Mouse (Mus musculus): ENCODE results near the gene Notch1. TPM values are rescaled to one million over a fixed set of nuclear protein-coding genes. Genes with fewer than 3 reads are reported as not detected.

Notch1 gene
- polyA plus RNA-seq, 1 experiment = 0.01 TPM

DNA sequence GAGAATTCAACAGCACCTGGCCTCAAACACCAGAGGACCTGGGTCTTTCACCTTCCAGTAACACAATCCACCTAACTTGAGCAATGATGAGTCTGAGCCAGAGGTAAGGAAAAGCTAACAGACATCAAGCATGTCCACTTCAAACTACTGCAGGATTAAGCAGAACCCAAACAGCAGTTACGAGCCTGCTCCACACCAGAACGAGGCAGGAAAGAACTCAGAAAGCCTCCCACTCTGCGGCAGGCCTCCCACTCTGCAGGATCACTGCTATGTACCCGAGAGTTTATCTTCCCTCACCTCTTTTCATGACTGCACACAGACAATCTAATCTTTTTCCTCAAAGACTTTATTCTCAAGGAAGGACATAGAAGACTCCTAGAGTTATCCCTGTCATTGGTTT is 79.2 kb downstream of the Notch1 start:
- no peak for TF ChIP-seq GATA1 (IDR thresholded peaks at IDR 0.05; ENCODE audit: low read length)

DNA sequence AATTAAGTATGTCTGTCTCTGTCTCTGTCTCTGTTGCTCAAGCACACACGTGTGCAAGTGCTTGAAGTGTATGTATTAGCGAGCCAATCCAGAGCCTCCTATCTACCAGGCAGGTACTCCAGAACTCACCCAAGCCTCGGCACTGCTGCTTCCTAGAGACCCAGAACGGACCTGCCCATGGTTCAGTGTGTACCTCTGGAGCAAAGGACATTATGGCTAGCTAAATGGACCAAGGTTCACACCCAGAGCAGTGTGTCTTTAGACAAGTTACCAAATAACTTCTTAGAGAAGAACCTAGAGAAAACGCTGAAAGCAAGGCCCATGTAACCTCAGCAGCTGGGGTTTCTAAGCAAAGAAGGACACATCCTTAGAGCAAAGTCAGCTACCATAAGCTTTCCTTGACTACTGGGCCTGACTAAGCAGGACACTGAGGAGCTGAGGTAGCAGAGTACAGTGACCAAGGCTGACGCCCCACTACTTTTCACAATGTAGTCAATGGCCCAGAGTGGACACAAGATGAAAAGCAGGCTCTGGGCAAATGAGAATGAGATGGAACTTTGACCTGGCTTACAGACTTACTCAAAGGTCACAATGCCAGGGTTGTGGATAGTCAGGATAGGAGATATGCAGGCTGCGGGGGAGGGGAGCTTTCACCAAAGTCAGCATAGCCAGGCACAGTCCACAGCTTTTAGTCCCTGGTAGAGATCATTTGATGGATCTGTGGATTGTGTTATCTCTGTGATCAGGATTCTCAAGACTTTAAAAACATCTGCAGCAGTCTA is 81.5 kb downstream of the Notch1 start:
- no peak for TF ChIP-seq GATA1 (IDR thresholded peaks at IDR 0.05; ENCODE audit: low read length)

DNA sequence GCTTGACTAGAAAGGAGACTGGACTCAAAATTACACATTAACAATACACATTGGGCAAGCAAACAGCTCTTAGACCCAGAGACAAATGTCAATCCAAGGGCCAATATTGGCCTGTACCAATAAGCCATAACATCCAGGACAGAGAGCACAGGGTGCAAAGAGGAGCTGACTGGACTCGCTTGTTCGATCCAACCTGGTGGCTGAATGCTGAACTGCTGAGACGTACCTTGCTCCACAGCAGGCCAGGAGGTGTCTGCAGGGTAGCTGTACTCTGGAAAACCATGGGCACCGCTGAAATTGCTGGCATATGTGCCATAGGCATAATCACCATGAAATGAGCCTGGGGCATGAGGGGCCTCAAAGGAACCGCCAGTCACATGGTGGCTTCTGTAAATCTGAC is 86.6 kb downstream of the Notch1 start:
- TF ChIP-seq GATA1 (IDR thresholded peaks at IDR 0.05; ENCODE audit: low read length) = no peak

DNA sequence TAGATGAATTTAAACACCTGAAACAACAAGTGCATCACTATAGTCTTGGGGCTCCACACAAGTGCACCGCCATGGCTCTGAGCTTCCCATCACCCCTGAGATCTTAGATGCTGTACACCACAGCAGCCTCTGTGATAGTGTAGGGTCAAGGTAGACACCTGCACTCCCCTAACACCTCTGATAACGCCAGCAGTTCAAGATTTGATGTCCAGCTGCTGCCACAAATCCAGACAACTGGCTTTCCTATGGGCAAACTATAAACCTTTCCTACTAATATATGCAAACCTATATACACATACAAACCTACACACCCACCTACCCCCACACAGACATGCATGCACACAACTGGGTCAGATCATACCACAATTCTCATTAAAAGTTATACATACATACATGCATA is 91.9 kb downstream of the Notch1 start:
- no peak for TF ChIP-seq GATA1 (IDR thresholded peaks at IDR 0.05; ENCODE audit: low read length)

DNA sequence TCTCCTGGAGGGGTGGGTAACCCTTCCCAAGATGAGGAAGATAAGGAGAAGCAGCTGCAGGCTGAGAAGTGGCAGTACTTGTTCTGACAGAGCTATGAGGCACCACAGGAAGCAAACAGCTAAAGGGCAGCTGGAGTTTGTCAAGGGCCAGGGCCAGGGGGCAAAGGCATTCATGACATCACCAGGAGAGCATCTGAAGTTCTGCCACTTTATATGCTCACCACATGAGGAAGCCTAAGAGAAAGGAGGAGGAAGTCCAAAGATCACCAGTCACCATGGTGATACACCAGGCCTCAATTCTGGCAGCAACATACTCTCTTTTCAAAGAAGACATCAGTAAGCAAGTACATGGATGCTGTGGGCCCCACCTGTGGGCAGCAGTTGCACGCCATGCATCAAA is 93.4 kb downstream of the Notch1 start:
- no peak for TF ChIP-seq GATA1 (IDR thresholded peaks at IDR 0.05; ENCODE audit: low read length)

DNA sequence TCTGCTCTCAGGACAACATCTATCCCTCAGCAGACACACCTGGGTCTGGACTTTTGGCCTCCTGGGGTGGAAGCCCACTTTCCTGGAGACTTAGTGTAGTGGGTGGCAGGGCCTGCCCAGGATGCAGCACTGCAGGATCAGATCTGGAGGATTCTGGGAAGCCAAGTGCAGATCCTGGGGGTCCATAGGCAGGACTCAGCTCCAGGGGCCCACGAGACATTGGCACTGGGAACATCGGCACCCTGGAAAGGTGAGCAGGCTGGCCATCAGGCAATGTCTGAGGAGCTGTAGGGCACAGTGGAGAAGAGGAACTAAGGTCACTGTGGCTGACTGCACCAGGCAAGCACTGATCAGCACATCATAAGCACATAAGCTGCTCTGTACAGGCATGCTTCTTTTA is 94.5 kb downstream of the Notch1 start:
- no peak for TF ChIP-seq GATA1 (IDR thresholded peaks at IDR 0.05; ENCODE audit: low read length)

DNA sequence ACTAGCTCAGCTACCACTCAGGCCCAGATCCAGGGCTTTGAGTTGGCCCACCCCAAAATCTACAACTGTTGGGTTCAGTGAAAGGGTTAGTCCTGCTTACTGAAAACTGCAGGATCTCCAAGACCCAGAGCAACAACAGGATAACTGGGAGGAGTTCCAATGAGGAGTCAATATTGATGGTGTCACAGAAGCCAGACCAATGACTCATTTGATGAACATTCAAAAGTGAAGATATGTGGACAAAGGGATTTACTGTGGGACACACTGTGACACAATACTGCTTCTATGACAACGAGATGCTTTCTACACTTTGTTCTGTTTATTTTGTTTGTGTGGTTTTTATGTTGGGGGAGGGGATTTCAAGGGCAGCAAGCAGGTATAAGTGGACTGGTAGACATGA is 98.3 kb downstream of the Notch1 start:
- no peak for TF ChIP-seq GATA1 (IDR thresholded peaks at IDR 0.05; ENCODE audit: low read length)

DNA sequence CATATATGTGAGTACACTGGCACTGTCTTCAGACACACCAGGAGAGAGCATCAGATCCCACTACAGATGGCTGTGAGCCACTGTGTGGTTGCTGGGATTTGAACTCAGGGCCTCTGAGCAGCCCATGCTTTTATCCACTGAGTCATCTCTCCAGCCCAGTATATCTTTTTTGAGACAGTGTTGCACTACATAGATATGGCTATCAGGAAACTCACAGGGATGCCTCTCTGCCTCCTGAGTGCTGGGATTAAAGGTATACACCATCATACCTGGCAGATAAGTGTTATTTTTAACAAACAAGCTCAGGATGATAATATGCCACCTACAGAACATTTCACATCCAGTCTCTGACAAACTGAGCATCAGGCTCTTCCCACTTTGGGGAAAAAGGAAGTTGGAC is 99.4 kb downstream of the Notch1 start:
- TF ChIP-seq GATA1 (IDR thresholded peaks at IDR 0.05; ENCODE audit: low read length) = no peak

DNA sequence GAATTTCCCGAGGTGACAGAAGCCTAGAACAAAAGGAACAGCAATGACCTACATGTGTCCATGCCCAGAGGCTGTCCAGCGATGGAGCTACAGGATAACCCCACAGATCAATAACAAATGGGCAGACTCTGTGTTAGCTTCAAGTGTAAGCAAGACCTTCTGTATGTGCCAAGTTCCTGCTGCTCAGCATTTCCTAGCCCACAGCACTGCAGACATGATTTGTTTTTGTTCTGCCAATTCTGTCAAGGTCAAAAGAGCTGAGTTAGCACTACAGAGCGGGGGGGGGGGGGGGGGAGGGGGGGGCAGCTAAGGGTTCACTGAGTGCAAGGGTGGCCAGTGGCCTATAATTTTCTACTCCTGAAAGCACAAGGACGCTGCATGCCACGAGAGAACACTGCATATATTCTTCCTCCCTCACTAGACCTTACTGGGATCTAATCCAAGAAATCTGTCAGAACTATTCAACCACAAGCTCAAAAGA is 105.5 kb downstream of the Notch1 start:
- TF ChIP-seq GATA1 (IDR thresholded peaks at IDR 0.05; ENCODE audit: low read length) = no peak

DNA sequence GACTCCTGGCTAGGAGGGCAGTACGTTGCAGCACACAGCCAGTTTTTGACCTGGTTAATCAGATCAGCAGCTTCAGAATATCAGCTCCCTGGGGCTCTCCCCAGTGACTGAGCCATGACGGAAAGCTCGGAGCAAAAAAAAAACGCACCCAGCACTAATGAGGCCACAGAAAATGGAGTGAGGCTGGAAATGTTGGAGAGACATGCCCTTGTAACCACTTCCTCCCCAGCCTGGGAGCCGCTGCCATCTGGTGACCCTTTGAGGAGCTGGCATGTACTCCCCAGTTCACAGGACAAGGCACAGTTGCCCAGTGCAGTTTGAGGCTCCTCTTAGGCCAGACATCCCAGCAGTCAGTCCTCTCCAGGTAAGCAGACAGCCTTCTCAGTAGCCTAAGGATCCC is 106.4 kb downstream of the Notch1 start:
- no peak for TF ChIP-seq GATA1 (IDR thresholded peaks at IDR 0.05; ENCODE audit: low read length)

DNA sequence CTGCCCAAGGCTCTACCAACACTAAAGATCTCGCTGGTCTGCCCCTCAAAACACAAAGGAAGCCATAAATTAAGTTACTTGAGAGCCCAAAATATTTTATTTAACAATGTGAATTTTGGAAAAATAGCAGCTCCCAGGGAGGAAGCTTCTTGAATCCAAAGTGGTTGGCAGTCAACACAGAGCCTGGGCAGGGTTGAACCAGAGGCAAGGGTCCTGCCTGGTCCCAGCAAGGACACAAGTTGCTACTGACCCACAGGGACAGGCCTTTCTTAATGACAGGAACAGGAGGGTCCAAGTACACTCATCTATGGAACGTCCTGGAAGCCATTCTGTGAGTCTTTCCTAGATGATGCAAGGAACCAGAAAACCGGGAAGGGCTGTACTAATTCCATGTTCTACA is 107.1 kb downstream of the Notch1 start:
- TF ChIP-seq GATA1 (IDR thresholded peaks at IDR 0.05; ENCODE audit: low read length) = no peak

DNA sequence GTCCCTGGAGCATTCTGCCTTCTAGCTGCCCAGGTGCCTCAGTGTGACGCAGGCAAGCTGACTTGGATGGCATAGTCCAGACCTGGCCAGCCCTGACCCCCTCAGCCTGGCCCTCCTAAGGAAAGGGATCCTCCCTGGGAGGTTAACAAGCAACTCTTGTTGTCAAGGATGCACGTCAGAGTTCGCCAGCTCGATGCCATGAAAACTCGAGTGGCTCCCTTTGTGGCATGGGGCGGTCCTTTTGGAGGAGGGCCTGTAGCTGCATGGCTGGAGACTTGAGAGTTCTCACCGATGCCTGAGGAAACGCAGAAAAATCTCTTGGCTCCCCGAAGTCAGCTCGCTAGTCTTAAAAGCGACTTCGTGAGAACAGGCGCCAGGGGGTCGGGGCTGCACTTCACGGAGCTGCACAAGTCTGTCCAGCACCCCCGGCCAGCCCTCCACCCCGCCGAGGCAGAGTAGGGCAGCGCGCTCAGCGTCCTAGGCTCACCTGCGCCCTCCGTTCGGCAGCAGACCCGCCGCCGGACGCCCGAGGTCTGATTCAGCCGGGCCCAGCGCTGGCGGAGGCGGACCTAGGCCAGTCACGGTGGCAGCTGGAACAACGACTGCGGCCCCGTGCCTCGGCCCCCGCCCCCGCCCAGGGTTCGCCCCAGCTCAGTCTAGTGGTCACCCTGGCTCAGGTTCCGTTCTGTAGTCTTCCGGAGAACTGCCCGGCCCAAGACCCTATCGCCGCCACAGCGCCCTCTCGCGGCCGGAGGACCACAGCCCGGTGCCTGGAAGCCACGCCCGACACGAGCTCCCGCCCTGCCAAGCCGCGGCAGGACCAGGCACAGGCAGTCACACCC is 107.7 kb downstream of the Notch1 start, which contains the start of gene Inpp5e:
Gene Inpp5e, minus strand, starts transcription at position 689 of the 842 bp plus-strand sequence.
- no peak for TF ChIP-seq GATA1 (IDR thresholded peaks at IDR 0.05; ENCODE audit: low read length)

Other genes with a start within 250 kb of the Notch1 start
- not detected in 2 replicates for gene Ccdc187, start 222.1 kb downstream of the Notch1 start, polyA plus RNA-seq (2012)
- gene Gpsm1, start 201.1 kb downstream of the Notch1 start, polyA plus RNA-seq (2012) = not detected in 2 replicates
- gene Dnlz, start 164.6 kb downstream of the Notch1 start, polyA plus RNA-seq (2012) = 17.8 and 21.3 TPM in 2 replicates
- 0.41 and 0.55 TPM in 2 replicates for gene Card9, start 155.7 kb downstream of the Notch1 start, polyA plus RNA-seq (2012)
- gene Snapc4, start 136.0 kb downstream of the Notch1 start, polyA plus RNA-seq (2012) = 61.5 and 68.5 TPM in 2 replicates
- gene Entr1, start 127.3 kb downstream of the Notch1 start, polyA plus RNA-seq (2012) = 64.5 and 97.9 TPM in 2 replicates
- 536 and 709 TPM in 2 replicates for gene Pmpca, start 127.3 kb downstream of the Notch1 start, polyA plus RNA-seq (2012)
- 15.0 and 16.1 TPM in 2 replicates for gene Inpp5e, start 107.5 kb downstream of the Notch1 start, polyA plus RNA-seq (2012)
- gene Sec16a, start 71.4 kb downstream of the Notch1 start, polyA plus RNA-seq (2012) = 28.0 and 33.0 TPM in 2 replicates
- 147 and 170 TPM in 2 replicates for gene Egfl7, start 63.4 kb upstream of the Notch1 start, polyA plus RNA-seq (2012)
- gene Gm20532, start 70.0 kb upstream of the Notch1 start, polyA plus RNA-seq (2012) = not detected in 2 replicates
- 2.3 and 2.5 TPM in 2 replicates for gene Agpat2, start 87.8 kb upstream of the Notch1 start, polyA plus RNA-seq (2012)
- not detected in 2 replicates for gene Fam69b, start 111.8 kb upstream of the Notch1 start, polyA plus RNA-seq (2012)
- not detected in 2 replicates for gene Lcn4, start 154.6 kb upstream of the Notch1 start, polyA plus RNA-seq (2012)

Data from G1E-ER4 (cell line).